Mouse (Mus musculus): Measurements from ENCODE around the gene Golga1.

Gene Golga1

GRCm38 (mm10) chr2:39005574-39006079, 59.7 kb downstream of the Golga1 start, which contains the start of gene Rpl35:
Gene Rpl35 (minus strand): TSS chr2:39005624.
- no peak for DNase-seq

DNA sequence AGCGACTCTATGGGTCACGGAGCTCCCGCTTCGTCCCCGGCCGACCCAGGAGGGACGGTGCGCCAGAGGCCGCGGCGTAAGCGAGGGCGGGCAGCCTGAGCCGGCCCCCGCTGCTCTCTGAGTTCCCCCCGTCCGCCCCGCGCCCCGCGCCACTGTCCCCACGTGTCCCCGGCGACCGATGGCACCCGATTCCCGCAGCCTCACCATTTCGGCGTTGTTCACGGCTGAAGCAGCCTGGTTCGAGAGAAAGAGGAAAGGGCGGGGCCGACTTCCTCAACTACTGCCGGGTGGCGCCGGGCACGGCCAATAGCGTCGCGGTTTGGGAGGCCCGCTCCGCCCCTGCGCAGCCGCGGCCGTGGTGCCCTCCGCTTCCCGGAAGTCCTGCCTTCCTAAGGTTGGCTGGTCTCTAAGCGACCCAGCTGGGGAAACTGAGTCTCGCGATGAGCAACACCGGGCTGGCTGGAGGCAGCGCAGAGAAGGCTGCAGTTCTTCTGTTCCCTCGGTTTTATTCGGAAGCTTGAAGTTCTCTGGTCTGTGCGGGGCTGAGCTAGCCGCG, 60.4 kb downstream of the Golga1 start, which contains the start of gene Arpc5l:
Arpc5l (plus strand) TSS at position 469 of the 556 bp plus-strand sequence.
- peak; percentile 92 to 94 for DNase-seq

DNA sequence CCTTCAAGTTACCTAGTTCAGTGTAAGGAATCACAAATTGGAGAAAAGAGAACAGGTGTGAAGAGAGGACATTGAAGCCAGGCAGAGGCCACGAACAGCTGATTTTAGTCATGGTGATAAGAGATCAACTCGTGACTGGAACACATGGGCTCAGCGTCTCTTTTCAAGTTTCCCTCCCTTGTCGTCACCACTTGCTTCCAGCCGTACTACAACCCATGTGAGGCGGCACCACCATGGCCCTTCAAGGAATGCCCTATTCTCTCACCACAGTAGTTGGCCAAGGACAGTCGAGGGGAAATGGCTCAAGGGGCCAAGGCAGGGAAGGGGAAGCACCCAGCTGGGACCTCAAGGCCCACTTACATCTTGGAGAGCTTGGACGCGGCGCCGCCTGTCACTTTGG, 61.0 kb downstream of the Golga1 start:
- peak in 1 of 2 experiments; percentile 25 for DNase-seq

DNA sequence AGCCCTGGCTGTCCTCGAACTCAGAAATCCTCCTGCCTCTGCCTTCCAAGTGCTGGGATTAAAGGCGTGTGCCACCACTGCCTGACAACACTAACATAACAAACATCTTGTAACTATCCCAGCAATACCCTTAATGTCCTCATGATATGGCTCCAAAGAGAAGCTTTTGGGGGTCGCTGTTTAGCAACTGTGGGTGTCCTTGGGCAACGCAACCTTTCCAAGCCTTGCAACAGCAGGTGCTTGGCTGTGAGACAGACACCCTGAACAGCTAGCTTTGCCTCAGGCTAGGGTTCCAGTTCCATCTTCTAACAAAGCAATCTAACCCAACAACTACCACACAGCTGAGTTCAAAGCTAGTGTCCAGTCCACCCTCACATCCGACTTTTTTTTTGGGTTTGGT, 61.8 kb downstream of the Golga1 start:
- DNase-seq: no peak

GRCm38 (mm10) chr2:39003106-39003505, 62.2 kb downstream of the Golga1 start:
- DNase-seq: no peak

- no peak for DNase-seq
Observed at GRCm38 (mm10) chr2:39001866-39002265, 63.5 kb downstream of the Golga1 start.

DNA sequence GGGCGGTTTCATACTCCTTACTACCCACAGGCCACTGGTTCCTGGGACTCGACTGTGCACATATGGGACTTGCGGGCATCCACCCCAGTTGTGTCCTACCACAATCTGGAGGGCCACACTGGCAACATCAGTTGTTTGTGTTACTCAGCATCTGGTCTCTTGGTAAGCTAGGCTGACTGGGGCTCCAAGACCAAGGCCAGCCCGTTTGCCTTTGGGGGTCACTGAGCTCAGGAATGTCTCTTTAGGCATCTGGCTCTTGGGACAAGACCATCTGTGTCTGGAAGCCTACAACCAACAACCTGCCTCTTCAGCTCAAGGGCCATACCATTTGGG, 64.8 kb downstream of the Golga1 start:
- DNase-seq: no peak

DNA sequence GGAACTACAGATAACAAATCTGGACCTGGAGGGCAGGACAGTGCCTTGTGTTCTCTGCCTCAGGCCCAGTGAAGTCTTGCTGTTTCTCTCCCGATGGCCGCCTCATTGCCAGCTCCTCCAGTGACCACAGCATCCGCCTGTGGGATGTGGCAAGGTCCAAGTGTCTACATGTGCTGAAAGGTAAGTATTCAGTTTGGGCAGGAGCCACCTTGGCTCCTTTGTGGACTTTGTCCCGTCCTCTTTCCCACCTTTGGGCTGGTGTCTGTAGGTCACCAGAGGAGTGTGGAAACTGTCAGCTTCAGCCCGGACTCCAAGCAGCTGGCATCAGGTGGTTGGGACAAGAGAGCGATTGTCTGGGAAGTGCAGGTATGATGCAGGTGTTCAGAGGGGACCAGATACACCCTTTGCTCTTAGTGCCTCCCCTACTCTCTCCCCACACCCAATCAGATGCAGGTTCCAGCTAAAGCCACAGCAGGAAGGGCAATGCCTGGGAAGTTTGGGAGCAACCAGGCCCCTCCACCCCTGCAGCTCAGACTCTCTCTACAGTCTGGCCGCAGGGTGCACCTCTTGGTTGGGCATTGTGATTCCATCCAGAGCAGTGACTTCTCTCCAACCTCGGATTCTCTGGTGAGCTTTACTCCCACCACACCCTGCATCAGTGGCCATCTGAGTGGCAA, 65.3 kb downstream of the Golga1 start:
- no peak for DNase-seq

DNA sequence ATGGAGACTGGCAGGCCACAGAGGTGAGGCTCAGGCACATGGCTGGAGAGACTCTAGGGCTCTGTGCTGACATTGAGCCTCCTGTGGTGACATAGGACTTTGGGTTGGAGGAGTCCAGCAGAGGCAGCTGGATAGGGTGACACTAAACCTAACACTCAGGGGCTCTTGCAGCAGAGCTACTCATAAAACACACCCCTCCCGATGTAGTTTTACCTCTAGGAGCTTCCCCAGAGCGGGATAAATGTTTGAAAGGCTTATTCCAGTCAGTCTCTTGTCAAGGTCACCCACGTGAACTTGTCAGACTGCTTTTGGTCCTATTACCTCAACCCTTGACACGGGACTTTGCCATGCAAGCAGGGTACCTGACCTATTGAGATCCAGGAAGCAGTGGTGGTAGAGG, 66.0 kb downstream of the Golga1 start:
- DNase-seq: no peak

DNA sequence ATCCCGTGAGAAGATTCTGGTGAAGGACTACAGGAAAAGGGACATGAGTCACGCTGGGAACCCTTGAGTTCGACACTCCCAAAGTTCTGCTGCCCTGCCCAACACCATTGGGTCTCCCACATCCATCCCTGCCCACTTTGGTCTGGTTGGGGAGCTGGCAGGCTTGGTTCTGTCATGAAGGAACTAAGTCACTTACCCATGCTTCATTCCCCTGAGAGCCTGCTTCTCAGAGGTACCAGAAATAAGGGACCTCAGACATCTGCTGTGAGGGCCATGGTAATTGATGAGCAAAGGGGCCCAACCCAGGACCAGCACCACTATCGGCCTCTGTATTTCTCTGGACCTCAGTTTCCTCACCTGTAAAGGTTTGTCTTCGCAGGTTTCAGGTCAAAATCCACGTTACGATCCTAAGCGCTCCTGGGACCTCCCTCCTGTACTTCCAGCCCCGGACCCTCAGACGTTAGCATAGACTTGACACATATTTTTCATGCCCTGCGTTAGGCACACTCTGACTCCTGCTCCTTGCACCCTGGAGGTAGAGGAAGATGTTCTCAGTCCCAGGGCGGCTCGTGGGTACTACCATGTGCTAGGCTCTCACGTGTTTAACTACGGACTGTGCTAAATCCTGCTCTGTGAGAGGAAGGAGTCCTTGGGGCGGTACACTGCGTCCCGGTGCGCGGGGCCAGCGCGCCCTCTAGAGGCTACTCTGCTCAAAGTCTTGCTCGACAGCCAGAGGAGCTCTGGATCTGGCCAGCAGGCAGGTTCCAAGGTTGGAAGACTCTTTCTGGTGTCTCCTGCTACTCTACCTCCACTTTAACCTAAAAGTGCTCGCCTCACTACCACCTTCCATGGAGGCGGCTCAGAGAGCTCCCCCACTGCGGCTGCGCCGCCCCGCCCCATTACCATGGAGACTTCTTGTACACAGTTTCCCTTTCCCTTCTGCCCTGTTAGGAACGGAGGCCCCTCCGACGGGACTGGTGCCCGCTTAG, 67.7 kb downstream of the Golga1 start, which contains the start of gene Wdr38:
Wdr38 (plus strand) TSS at position 91 of the 989 bp plus-strand sequence.
- peak; percentile 89 to 93 for DNase-seq

GRCm38 (mm10) chr2:38992452-38992851, 72.9 kb downstream of the Golga1 start:
- DNase-seq: no peak

DNA sequence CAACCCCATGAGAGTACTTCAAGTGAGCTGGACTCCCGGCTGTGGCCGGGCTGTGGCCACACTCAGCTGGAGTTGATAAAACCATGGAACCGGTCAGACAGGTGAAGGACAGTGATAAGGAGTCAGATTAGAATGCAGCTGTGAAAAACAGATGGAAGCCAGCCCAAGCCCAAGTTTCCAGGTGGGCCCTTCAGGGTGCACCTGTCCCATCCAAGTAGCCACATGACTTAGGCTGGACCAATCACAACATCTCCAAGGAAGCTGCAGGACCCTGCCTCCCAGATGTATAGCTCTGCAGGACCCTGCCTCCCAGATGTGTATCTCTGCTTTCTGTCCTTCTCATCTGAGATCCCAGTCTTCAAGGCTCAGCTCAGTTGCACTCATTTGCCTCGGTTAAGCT, 73.3 kb downstream of the Golga1 start:
- DNase-seq: no peak

DNA sequence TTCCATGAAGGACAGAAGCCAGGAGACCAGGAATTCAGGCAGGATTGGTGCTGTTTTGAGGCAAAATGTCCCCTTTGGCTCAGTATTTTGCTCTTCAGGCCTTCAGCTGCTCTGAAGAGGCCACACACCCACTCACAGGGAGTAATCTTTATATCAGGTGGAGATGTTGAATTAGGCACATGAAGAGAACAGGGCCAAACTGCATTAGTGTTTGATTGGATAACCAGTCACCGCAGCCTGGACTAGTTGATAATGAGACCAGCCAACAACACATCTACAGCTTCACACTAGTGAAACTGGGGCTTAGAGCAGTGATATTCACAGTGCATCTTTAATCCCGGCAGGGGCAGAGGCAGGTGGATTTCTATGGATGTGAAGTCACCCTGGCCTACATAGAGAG, 76.4 kb downstream of the Golga1 start:
- no peak for DNase-seq

GRCm38 (mm10) chr2:38987803-38988510, 77.4 kb downstream of the Golga1 start:
- DNase-seq: no peak

- DNase-seq: no peak
Observed at GRCm38 (mm10) chr2:38987371-38987770, 78.0 kb downstream of the Golga1 start.

DNA sequence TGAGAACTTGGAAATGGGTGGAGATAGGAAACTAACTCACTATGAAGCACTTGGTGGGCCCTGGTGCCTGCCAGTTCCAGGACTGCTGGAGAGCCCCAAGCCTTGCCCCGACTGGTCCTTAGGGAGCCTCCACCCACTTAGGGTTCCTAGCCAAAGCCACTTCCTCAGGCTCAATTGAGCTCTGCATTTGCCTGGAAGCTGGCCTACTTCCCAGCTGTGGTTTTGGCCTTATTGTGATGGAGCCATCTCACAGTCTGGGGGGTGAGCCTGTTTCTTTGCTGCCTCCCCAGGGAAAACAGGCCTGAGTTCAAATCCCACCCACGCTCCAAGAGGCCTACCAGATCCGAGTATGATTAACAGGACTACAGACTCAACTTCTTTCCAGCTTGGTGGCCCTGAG, 78.8 kb downstream of the Golga1 start:
- DNase-seq: no peak

GRCm38 (mm10) chr2:38983456-38983855, 81.9 kb downstream of the Golga1 start:
- no peak for DNase-seq

- DNase-seq: no peak
Observed at GRCm38 (mm10) chr2:38977837-38978236, 87.5 kb downstream of the Golga1 start.

GRCm38 (mm10) chr2:38975941-38976805, 89.2 kb downstream of the Golga1 start:
- DNase-seq: no peak

DNA sequence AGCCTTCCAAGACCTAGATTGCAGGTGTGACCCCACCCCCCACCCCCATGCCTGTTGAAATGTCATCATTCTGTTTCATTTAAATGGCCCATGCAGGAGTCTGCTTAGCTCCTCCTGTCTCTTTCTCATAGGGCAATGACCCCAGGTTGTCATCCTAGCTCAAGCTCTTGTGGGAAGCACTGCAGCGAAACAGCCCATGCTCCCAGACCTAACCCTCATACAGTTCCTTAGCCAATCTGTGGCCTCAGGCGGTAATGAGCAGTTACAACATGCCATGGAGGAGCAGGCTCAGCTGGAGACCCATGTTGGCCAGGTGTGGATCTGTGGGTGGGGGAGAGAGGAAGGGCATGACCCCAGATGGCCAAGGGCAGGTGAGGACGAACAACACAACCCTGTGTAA, 90.2 kb downstream of the Golga1 start:
- DNase-seq: no peak

- DNase-seq: no peak
Observed at GRCm38 (mm10) chr2:38974171-38974570, 91.2 kb downstream of the Golga1 start.

DNA sequence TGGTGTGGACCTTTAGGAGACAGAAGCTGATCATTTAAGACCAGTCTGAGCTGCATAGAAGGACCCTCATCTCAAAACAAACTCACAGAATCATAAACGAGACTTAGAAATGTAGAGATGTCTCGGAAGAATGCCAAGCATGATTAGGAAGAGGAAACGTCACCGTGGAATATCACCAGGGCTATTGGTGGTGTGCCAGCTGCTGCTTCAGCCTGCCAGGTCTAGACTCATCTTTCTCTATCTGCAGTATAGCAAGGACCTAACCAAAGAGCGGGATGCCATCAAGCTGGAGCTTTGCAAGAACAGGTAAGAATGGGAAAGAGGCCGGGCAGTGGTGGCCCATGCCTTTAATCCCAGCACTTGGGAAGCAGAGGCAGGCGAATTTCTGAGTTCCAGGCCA, 91.6 kb downstream of the Golga1 start:
- no peak for DNase-seq

Measured in cerebellum, adult 18-20 months (tissue).